Mouse (Mus musculus) stomach, embryonic 16.5 days (tissue): ENCODE measurements around the gene Mapk13. TPM values are rescaled to one million over a fixed set of nuclear protein-coding genes. Genes with fewer than 3 reads are reported as not detected.
A peak's percentile ranks its signal among the peaks of the same experiment; 100 is the strongest.
"Not testable (repeated sequence)": the region's sequence is repeated elsewhere in the genome, so short reads cannot be mapped to it uniquely, and the experiment has no call there.

ENCODE experiments used
- ATAC-seq: fragments of 200-750 bp; cut with Nextera tagmentation; 2 replicates; pipeline ENCODE4 v1.8.0; 2017; ENCODE audit warnings: moderate number of reproducible peaks, moderate TSS enrichment; ENCODE audit not compliant: insufficient read depth, low FRiP score
- H3K27ac ChIP-seq: fragments of 300-500 bp; sonication (generic); 2 replicates; pipeline ENCODE4 v1.5.1; 2014; ENCODE audit warnings: low read length
- H3K27me3 ChIP-seq: fragments of 300-500 bp; sonication (generic); 2 replicates; pipeline ENCODE4 v1.6.1; 2014; ENCODE audit warnings: low read length, control low read depth, mixed read lengths; ENCODE audit not compliant: control insufficient read depth, insufficient read depth
- H3K36me3 ChIP-seq: fragments of 300-500 bp; sonication (generic); 2 replicates; pipeline ENCODE4 v1.6.1; 2014; ENCODE audit warnings: low read length; ENCODE audit not compliant: control insufficient read depth, insufficient read depth
- H3K4me1 ChIP-seq: fragments of 300-500 bp; sonication (generic); 2 replicates; pipeline ENCODE4 v1.6.1; 2014; ENCODE audit warnings: low read length, control low read depth, mixed read lengths; ENCODE audit not compliant: control insufficient read depth, insufficient read depth
- H3K4me2 ChIP-seq: fragments of 300-500 bp; sonication (generic); 2 replicates; pipeline ENCODE4 v1.6.1; 2014; ENCODE audit warnings: low read depth, low read length, mixed read lengths
- H3K4me3 ChIP-seq: fragments of 300-500 bp; sonication (generic); replicated peaks from 2 replicates; pipeline ENCODE4 v1.5.1; 2014; ENCODE audit warnings: mild to moderate bottlenecking, low read length
- H3K9ac ChIP-seq: fragments of 300-500 bp; sonication (generic); 2 replicates; pipeline ENCODE4 v1.6.1; 2014; ENCODE audit warnings: low read length
- H3K9me3 ChIP-seq: fragments of 300-500 bp; sonication (generic); replicated peaks from 2 replicates; pipeline ENCODE4 v1.6.1; 2016; ENCODE audit warnings: low read length, control low read depth; ENCODE audit not compliant: control insufficient read depth
- WGBS: fragments of 180-500 bp; shearing (Covaris S2); extraction: QIAGEN DNeasy Blood & Tissue Kit; methylation state at CpG from one replicate; pipeline ENCODE4 v1.1.7; 2014; 5-methylcytosine and 5-hydroxymethylcytosine counted together
- polyA plus RNA-seq: library from polyadenylated mRNA; unstranded; fragments of >200 nt; fragmentation: Nextera tagmentation; extraction: Ambion mirVana; gene quantifications from 2 replicates; pipeline ENCODE4 v1.2.1, GENCODE M21; 2015

The Mapk13 gene
- polyA plus RNA-seq: 116 and 128 TPM in 2 replicates

DNA sequence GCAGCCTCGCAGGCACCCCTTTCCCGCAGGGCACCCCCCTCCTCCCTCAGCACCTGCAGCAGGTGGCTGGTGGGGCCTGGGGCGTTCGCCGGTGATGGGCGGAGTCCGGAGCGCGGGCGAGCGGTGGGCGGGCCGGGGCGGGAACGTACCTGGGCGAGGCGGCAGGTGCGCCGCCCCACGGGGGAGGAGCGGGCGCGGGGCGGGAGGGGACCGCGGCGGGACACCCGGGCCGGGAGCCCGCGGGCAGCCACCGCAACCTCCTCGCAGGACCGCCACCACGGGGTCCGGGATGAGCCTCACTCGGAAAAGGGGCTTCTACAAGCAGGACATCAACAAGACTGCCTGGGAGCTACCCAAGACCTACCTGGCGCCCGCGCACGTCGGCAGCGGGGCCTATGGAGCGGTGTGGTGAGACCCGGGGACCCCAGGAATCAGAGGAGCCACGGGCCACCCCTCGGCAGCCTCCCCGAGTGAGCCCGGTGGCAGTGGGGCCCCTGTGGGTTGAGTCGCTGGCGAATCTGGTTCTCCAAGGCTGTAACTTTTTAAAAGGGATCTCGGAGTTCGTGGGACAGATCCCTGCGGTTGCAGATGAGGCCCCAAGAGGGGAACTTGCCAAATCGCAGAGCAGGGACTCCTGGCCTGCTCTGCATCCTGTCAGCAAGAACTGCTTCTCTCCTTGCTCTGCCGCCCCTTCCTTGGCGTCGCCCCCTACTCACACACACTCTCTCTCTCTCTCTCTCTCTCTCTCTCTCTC, at the start of gene Mapk13:
Gene Mapk13 (plus strand): TSS at position 177 of the 754 bp plus-strand sequence.
- no peaks in the 10 kb centered on the region for H3K9me3 ChIP-seq
- H3K27ac ChIP-seq: peak within 1 kb of the TSS; percentile 64
- peak; percentile 41; the same call in 1 of the 2 replicates for ATAC-seq
- H3K36me3 ChIP-seq: no peaks in the 10 kb centered on the region
- peak within 1 kb of the TSS; percentile 90 for H3K4me2 ChIP-seq
- peak within 1 kb of the TSS; percentile 71 for H3K4me3 ChIP-seq
- peaks cover 16% of the 10 kb centered on the region for H3K4me1 ChIP-seq
- peaks cover 5% of the 10 kb centered on the region; the same call in 1 of the 2 replicates for H3K27me3 ChIP-seq
- 1% methylated on average over 47 of the region's 58 CpGs for WGBS
- peak within 1 kb of the TSS; percentile 85 for H3K9ac ChIP-seq

DNA sequence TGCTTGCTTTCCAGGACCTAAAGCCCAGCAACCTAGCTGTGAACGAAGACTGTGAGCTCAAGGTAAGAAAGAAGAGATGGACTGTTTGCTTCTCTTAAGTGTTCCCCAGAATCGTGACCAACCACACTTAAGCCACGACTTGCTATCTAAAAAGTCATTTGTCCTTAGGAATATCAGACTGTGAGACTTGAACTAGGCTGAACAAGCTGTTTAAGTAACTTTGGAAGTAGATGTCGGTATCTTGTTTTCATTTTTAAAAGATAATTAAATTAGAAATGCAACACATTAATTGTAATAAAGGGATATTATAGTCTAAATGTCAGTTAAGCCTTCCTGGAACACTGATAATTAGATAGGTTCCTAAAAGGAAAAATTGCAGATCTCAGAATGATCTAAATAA, 43.3 kb upstream of the Mapk13 start, which contains the start of gene AC170998.1:
Gene AC170998.1 (plus strand): TSS at position 301 of the 400 bp plus-strand sequence.
- WGBS: 90% methylated on average over 4 of the region's 4 CpGs
- H3K4me1 ChIP-seq: 0 out of 2 replicates have a peak, but pooled peaks cover under 1% of the 10 kb centered on the region
- H3K9me3 ChIP-seq: no peaks in the 10 kb centered on the region
- no peak within 1 kb of the TSS for H3K4me2 ChIP-seq
- no peak within 1 kb of the TSS for H3K4me3 ChIP-seq
- H3K27me3 ChIP-seq: no peaks in the 10 kb centered on the region
- no peak within 1 kb of the TSS for H3K27ac ChIP-seq
- no peak for ATAC-seq
- H3K9ac ChIP-seq: no peak within 1 kb of the TSS
- H3K36me3 ChIP-seq: peaks cover 29% of the 10 kb centered on the region

- not testable (repeated sequence) for H3K9me3 ChIP-seq, H3K9ac ChIP-seq, H3K4me2 ChIP-seq, H3K4me1 ChIP-seq, H3K4me3 ChIP-seq, ATAC-seq, H3K27me3 ChIP-seq, H3K27ac ChIP-seq
- 83% methylated on average over 11 of the region's 11 CpGs for WGBS
- H3K36me3 ChIP-seq: peaks cover 27% of the 10 kb centered on the region
These were observed 41.6 kb upstream of the Mapk13 start for GRCm38 (mm10) chr17:28727511-28727910.

- H3K9ac ChIP-seq: no peak overlapping the region
- no peak overlapping the region for H3K4me2 ChIP-seq
- no peaks in the 10 kb centered on the region for H3K4me1 ChIP-seq
- H3K27ac ChIP-seq: no peak overlapping the region
- H3K4me3 ChIP-seq: no peak overlapping the region
- no peak for ATAC-seq
- 77% methylated on average over 6 of the region's 6 CpGs for WGBS
- H3K9me3 ChIP-seq: no peaks in the 10 kb centered on the region
- H3K27me3 ChIP-seq: no peaks in the 10 kb centered on the region
- 0 out of 2 replicates have a peak, but pooled peaks cover 7% of the 10 kb centered on the region for H3K36me3 ChIP-seq
These were observed 33.6 kb upstream of the Mapk13 start for GRCm38 (mm10) chr17:28735317-28736105.

DNA sequence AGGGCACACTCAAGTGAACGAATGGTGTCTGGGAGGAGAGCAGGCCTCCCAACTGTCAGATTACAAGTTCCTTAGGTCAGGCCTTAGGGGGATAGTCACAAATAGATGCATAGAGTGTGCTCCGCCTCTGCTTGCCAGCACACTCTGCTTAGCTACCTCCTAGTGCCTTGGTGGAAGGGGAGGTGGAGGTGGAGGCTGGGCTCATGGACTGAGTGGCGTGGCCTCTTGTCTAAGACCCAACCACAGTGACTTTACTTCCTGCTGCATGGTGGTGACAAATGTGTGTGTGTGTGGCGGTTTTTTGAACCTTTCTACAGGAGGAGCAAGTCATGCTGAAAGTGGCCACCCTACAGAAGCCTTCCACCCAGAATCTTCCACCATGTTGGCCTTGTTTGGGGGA, 32.6 kb upstream of the Mapk13 start:
- no peaks in the 10 kb centered on the region for H3K9me3 ChIP-seq
- no peaks in the 10 kb centered on the region for H3K4me1 ChIP-seq
- no peak overlapping the region for H3K9ac ChIP-seq
- no peak overlapping the region for H3K4me3 ChIP-seq
- no peaks in the 10 kb centered on the region for H3K27me3 ChIP-seq
- H3K4me2 ChIP-seq: no peak overlapping the region
- 0 out of 2 replicates have a peak, but pooled peaks cover 7% of the 10 kb centered on the region for H3K36me3 ChIP-seq
- no peak for ATAC-seq
- 71% methylated on average over 4 of the region's 4 CpGs for WGBS
- no peak overlapping the region for H3K27ac ChIP-seq

GRCm38 (mm10) chr17:28737973-28738372, 31.1 kb upstream of the Mapk13 start:
- Histone ChIP-seq H3K36me3 (peaks cover 16% of the 10 kb centered on the region), H3K27ac (no peak overlapping the region)
- 76% methylated on average over 4 of the region's 4 CpGs for WGBS

GRCm38 (mm10) chr17:28739244-28739643, 29.9 kb upstream of the Mapk13 start:
- Histone ChIP-seq H3K36me3 (peaks cover 22% of the 10 kb centered on the region), H3K27ac (no peak overlapping the region), H3K9me3 (no peaks in the 10 kb centered on the region), H3K9ac (no peak overlapping the region), H3K4me1 (no peaks in the 10 kb centered on the region), H3K27me3 (no peaks in the 10 kb centered on the region), H3K4me2 (no peak overlapping the region), H3K4me3 (no peak overlapping the region)
- WGBS: 79% methylated on average over 6 of the region's 6 CpGs
- ATAC-seq: no peak

More at GRCm38 (mm10) chr17:28737973-28738372, 31.1 kb upstream of the Mapk13 start:
- no peak overlapping the region for H3K4me3 ChIP-seq
- no peaks in the 10 kb centered on the region for H3K9me3 ChIP-seq
- H3K9ac ChIP-seq: no peak overlapping the region
- no peaks in the 10 kb centered on the region for H3K4me1 ChIP-seq
- H3K4me2 ChIP-seq: no peak overlapping the region
- H3K27me3 ChIP-seq: no peaks in the 10 kb centered on the region
- ATAC-seq: no peak

GRCm38 (mm10) chr17:28743145-28743866, 25.8 kb upstream of the Mapk13 start:
- H3K27me3 ChIP-seq: no peaks in the 10 kb centered on the region
- no peak overlapping the region for H3K9ac ChIP-seq
- H3K4me1 ChIP-seq: no peaks in the 10 kb centered on the region
- no peak overlapping the region for H3K4me3 ChIP-seq
- no peak overlapping the region for H3K4me2 ChIP-seq
- H3K9me3 ChIP-seq: no peaks in the 10 kb centered on the region
- H3K36me3 ChIP-seq: peaks cover 26% of the 10 kb centered on the region
- 93% methylated on average over 11 of the region's 11 CpGs for WGBS
- H3K27ac ChIP-seq: no peak overlapping the region
- ATAC-seq: no peak
